Mouse (Mus musculus) left cerebral cortex, postnatal 25 days (tissue): ENCODE data around the gene Fa2h. TPM values are rescaled to one million over a fixed set of nuclear protein-coding genes. Genes with fewer than 3 reads are reported as not detected.
"Not testable (repeated sequence)": the region's sequence is repeated elsewhere in the genome, so short reads cannot be mapped to it uniquely, and the experiment has no call there.

Source experiments
- DNase-seq, 2 experiments: peaks; one replicate each; pipeline ENCODE4 v3.0.0; 2022; ENCODE audit warnings: low spot score in 2 of 2, mixed read lengths in 1 of 2
- intact Hi-C: fragments of 180-260 bp; cut with DNase I; formaldehyde crosslinking; loops from one replicate; pipeline ENCODE4 v1.15.1; 2025
- total RNA-seq, 2 experiments: library from RNA; stranded (reverse); gene quantifications; 2 replicates each; pipeline ENCODE4 v1.2.3; 2021

The Fa2h gene
- total RNA-seq, 2 experiments from 2014 or later = 22.3 to 28.8 TPM

GRCm38 (mm10) chr8:111305031-111305730, 88.4 kb downstream of the Fa2h start:
- intact Hi-C loops = no loop called here
- DNase-seq = peak in 1 of 2 experiments; percentile 3

DNA sequence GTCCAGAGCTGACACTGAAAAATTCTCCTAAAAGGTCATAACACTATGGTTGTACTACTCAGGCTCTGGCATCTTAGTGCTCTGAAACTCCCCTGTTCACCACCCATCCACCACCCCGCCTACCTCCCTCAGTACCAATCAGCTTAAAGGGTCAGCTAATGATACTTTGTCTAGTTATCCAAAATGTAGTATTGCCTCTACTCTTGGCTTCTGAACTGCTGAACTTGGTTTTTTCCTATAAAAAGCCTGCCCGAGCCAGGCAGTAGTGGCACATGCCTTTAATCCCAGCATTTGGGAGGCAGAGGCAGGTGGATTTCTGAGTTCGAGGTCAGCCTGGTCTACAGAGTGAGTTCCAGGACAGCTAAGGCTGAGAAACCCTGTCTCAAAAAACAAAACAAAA, 89.3 kb downstream of the Fa2h start:
- DNase-seq = no peak
- intact Hi-C loops = no loop called here

GRCm38 (mm10) chr8:111303076-111303803, 90.4 kb downstream of the Fa2h start:
- DNase-seq, intact Hi-C loops: not testable (repeated sequence)

DNA sequence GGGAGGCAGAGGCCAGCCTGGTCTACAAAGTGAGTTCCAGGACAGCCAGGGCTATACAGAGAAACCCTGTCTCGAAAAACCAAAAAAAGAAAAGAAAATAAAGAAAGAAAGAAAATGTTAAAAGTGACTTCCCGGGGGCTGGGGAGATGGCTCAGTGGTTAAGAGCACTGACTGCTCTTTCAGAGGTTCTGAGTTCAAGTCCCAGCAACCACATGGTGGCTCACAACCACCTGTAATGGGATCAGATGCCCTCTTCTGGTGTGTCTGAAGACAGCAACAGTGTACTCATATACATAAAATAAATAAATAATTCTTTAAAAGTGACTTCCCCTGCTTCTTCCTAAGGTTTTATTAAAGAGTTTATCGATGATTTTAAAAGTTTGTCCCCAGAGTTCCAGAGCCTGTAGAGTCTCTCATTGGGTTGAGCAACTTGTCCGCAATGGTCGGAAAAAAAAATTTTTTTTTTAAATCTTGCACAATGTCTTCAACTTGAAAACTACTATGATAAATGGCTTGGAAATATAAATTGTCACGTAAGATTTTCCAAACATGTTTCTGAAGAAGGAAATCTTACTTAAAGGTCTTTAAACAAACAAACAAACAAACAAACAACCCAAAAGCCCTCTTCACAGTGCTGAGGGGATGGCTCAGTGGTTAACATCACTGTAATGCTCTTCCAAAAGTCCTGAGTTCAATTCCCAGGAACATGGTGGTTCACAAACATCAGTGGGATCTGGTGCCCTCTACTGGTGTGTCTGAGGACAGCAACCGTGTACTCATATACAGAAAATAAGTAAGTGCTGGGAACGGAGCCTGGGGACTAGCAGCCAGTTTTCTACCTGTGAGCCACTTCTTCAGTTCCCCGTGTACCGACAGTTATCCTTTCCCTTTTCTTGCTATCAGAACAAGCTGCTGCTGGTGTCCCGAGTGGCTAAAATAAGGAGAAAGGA, 92.8 kb downstream of the Fa2h start:
- intact Hi-C loops = no loop called here
- peak in 1 of 2 experiments; percentile 3 for DNase-seq

GRCm38 (mm10) chr8:111299821-111300568, 93.6 kb downstream of the Fa2h start, which contains the start of gene Rfwd3:
Rfwd3 (minus strand) TSS chr8:111300222.
- intact Hi-C loops = loop anchor here (5.0 kb wide), 1 partner anchor 43 kb away; the partner anchor contains the start of gene Glg1
- DNase-seq = peak; percentile 98 to 99

- intact Hi-C loops = loop anchor here (5.0 kb wide), 1 partner anchor 42 kb away; the partner anchor contains the start of gene Glg1
These were observed 94.2 kb downstream of the Fa2h start for GRCm38 (mm10) chr8:111299363-111299820.

DNA sequence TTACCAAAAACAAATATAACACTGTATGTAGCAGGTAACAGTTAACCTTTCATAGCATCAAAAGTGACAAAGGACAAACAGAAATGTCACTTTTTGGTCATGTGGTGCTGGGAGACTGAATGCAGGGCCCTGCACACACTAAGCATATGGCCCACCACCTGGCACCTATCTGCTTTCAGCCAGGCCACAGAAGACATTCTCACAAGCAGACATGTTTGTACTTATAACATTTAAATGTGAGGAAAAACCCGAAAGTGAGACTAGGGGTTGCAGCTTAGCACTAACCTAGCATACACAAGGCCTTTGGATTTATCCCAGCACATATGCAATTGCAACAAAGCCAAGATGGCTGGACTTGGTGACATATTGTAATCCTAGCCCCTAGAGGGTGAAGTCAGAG, 95.6 kb downstream of the Fa2h start:
- intact Hi-C loops = loop anchor here (5.0 kb wide), 1 partner anchor 41 kb away; the partner anchor contains the start of gene Glg1
- no peak for DNase-seq

More at GRCm38 (mm10) chr8:111299363-111299820, 94.2 kb downstream of the Fa2h start:
- DNase-seq = peak; percentile 7 to 11

Other genes starting within 250 kb of the Fa2h start
- gene Glg1, start 134.6 kb downstream of the Fa2h start, total RNA-seq = 100 to 1,000 TPM; 149 to 151 TPM
- 10 to 100 TPM; 19.8 to 21.4 TPM for gene Rfwd3, start 93.6 kb downstream of the Fa2h start, total RNA-seq
- under 1 TPM; 0.30 to 0.41 TPM for gene Mlkl, start 55.6 kb downstream of the Fa2h start, total RNA-seq
- 10 to 100 TPM; 18.4 to 18.7 TPM for gene Wdr59, start 128.3 kb upstream of the Fa2h start, total RNA-seq
- gene Znrf1, start 142.3 kb upstream of the Fa2h start, total RNA-seq = 100 to 1,000 TPM; 166 TPM
- 1 to 10 TPM; 6.8 to 7.7 TPM for gene Ldhd, start 236.6 kb upstream of the Fa2h start, total RNA-seq
- gene Zfp1, start 249.6 kb upstream of the Fa2h start, total RNA-seq = 10 to 100 TPM; 20.0 to 20.9 TPM